Mouse (Mus musculus): Measurements from ENCODE around the gene Impdh2. TPM values are rescaled to one million over a fixed set of nuclear protein-coding genes. Genes with fewer than 3 reads are reported as not detected.

The Impdh2 gene
- total and polyA plus RNA-seq, 3 experiments: 405 to 485 (median 483) TPM

- TF ChIP-seq POLR2A (IDR thresholded peaks at IDR 0.05; ENCODE audit: low read depth, low read length) (0 out of 2 replicates have a peak, but pooled peaks have one; percentile 9), MEF2A (IDR thresholded peaks at IDR 0.05; ENCODE audit: borderline replicate concordance, low read depth, low read length) (no peak), MYC (IDR thresholded peaks at IDR 0.05; ENCODE audit: low read depth, low read length) (no peak), MAX (IDR thresholded peaks at IDR 0.05; ENCODE audit: low read length) (no peak), ZNF384 (IDR thresholded peaks at IDR 0.05; ENCODE audit: low read depth, low read length) (no peak), ETS1 (conservative IDR thresholded peaks at IDR 0.05; ENCODE audit: low read depth, low read length) (no peak), ZC3H11A (IDR thresholded peaks at IDR 0.05; ENCODE audit: low read depth, low read length) (no peak)
Observed at GRCm38 (mm10) chr9:108573774-108574690, 13.9 kb downstream of the Impdh2 start (continued).

- peaks cover 10 to 29% of the 10 kb centered on the region in 2 experiments for H3K4me1 ChIP-seq (ENCODE audit: control insufficient read depth in 1 of 2, insufficient read depth in 2 of 2)
- no peak for DNase-seq (ENCODE audit: extremely low read depth)
- peaks cover 51 to 88% of the 10 kb centered on the region in 2 experiments for H3K36me3 ChIP-seq (replicated peaks in 1 of 2; ENCODE audit: control insufficient read depth in 1 of 2, insufficient read depth in 1 of 2, low read length in 1 of 2)
- no peak overlapping the region for H3K4me2 ChIP-seq (ENCODE audit: insufficient read depth, low read depth, poor library complexity, severe bottlenecking)
- dilution Hi-C loops (cut with MboI; ENCODE audit: extremely low pct_ligation_motif_present, extremely low pct_unique_long_range_greater_than_20kb, low sequenced_read_pairs): no loop called here
- no peak for TF ChIP-seq POLR2A (IDR thresholded peaks at IDR 0.05; ENCODE audit: low read depth, low read length)
- TF ChIP-seq CTCF (conservative IDR thresholded peaks at IDR 0.05 in 1 of 2, IDR thresholded peaks at IDR 0.05 in 1 of 2; ENCODE audit: low read depth in 2 of 2, low read length in 2 of 2): no peak
- TF ChIP-seq JUND (conservative IDR thresholded peaks at IDR 0.05; ENCODE audit: low read depth, low read length): no peak
- TF ChIP-seq E2F4 (IDR thresholded peaks at IDR 0.05; ENCODE audit: insufficient replicate concordance, low read depth, low read length): no peak
- TF ChIP-seq ZKSCAN1 (IDR thresholded peaks at IDR 0.05; ENCODE audit: borderline replicate concordance, low read depth, low read length): no peak
- TF ChIP-seq USF2 (conservative IDR thresholded peaks at IDR 0.05; ENCODE audit: low read depth, low read length): no peak
- no peak for TF ChIP-seq ETS1 (conservative IDR thresholded peaks at IDR 0.05; ENCODE audit: low read depth, low read length)
- H3K4me3 ChIP-seq (replicated peaks in 1 of 3; ENCODE audit: low read depth in 2 of 3, low read length in 2 of 3, poor library complexity in 1 of 3): no peak overlapping the region
- no peak overlapping the region for H3K9ac ChIP-seq (ENCODE audit: insufficient read depth, low read depth)
- H3K27ac ChIP-seq (ENCODE audit: insufficient read depth, low read depth): no peak overlapping the region
- no peaks in the 10 kb centered on the region for H3K27me3 ChIP-seq (replicated peaks)
- no peaks in the 10 kb centered on the region for H3K9me3 ChIP-seq (replicated peaks; ENCODE audit: low read length)
- in situ Hi-C loops (cut with MboI; ENCODE audit: low pct_ligation_motif_present, low pct_unique_long_range_greater_than_20kb, low sequenced_read_pairs): no loop called here
- H3K79me2 ChIP-seq (replicated peaks; ENCODE audit: control insufficient read depth, extremely low read depth, insufficient read depth, poor library complexity, severe bottlenecking): 0 out of 2 replicates have a peak, but pooled peaks cover 2% of the 10 kb centered on the region
Observed at GRCm38 (mm10) chr9:108574921-108575320, 14.8 kb downstream of the Impdh2 start.

- H3K4me1 ChIP-seq (ENCODE audit: control insufficient read depth in 1 of 2, insufficient read depth in 2 of 2): peaks cover 10 to 29% of the 10 kb centered on the region in 2 experiments
- no peak overlapping the region for H3K4me3 ChIP-seq (replicated peaks in 1 of 3; ENCODE audit: low read depth in 2 of 3, low read length in 2 of 3, poor library complexity in 1 of 3)
- H3K9ac ChIP-seq (ENCODE audit: insufficient read depth, low read depth): no peak overlapping the region
- H3K79me2 ChIP-seq (replicated peaks; ENCODE audit: control insufficient read depth, extremely low read depth, insufficient read depth, poor library complexity, severe bottlenecking): no peaks in the 10 kb centered on the region
- no peaks in the 10 kb centered on the region for H3K9me3 ChIP-seq (replicated peaks; ENCODE audit: low read length)
- dilution Hi-C loops (cut with MboI; ENCODE audit: extremely low pct_ligation_motif_present, extremely low pct_unique_long_range_greater_than_20kb, low sequenced_read_pairs) (no loop called here), in situ Hi-C loops (cut with MboI; ENCODE audit: low pct_ligation_motif_present, low pct_unique_long_range_greater_than_20kb, low sequenced_read_pairs) (no loop called here)
- no peak overlapping the region for H3K27ac ChIP-seq (ENCODE audit: insufficient read depth, low read depth)
- no peak overlapping the region for H3K4me2 ChIP-seq (ENCODE audit: insufficient read depth, low read depth, poor library complexity, severe bottlenecking)
- H3K36me3 ChIP-seq (replicated peaks in 1 of 2; ENCODE audit: control insufficient read depth in 1 of 2, insufficient read depth in 1 of 2, low read length in 1 of 2): peaks cover 54 to 95% of the 10 kb centered on the region in 2 experiments
- TF ChIP-seq MAZ (IDR thresholded peaks at IDR 0.05; ENCODE audit: low read depth, low read length) (no peak), POLR2AphosphoS2 (IDR thresholded peaks at IDR 0.05; ENCODE audit: low read depth, low read length) (no peak), CHD2 (IDR thresholded peaks at IDR 0.05; ENCODE audit: low read length) (no peak)
- no peaks in the 10 kb centered on the region for H3K27me3 ChIP-seq (replicated peaks)
- DNase-seq (ENCODE audit: extremely low read depth): no peak
Observed at GRCm38 (mm10) chr9:108575321-108576297, 15.5 kb downstream of the Impdh2 start.
